Mouse (Mus musculus) olfactory bulb, adult 2 months (tissue): ENCODE data around the gene Phf20.
A peak's percentile ranks its signal among the peaks of the same experiment; 100 is the strongest.

ENCODE experiments used
- CTCF ChIP-seq: fragments of 200-500 bp; IDR thresholded peaks from 2 replicates; pipeline ENCODE4 v1.5.1; 2012; ENCODE audit warnings: low read depth, mild to moderate bottlenecking, low read length, moderate library complexity; ENCODE audit not compliant: insufficient read depth
- POLR2A ChIP-seq: fragments of 200-500 bp; IDR thresholded peaks from 2 replicates; pipeline ENCODE4 v1.6.1; 2012; ENCODE audit warnings: mild to moderate bottlenecking, low read depth, low read length, moderate library complexity; ENCODE audit not compliant: insufficient read depth

DNA sequence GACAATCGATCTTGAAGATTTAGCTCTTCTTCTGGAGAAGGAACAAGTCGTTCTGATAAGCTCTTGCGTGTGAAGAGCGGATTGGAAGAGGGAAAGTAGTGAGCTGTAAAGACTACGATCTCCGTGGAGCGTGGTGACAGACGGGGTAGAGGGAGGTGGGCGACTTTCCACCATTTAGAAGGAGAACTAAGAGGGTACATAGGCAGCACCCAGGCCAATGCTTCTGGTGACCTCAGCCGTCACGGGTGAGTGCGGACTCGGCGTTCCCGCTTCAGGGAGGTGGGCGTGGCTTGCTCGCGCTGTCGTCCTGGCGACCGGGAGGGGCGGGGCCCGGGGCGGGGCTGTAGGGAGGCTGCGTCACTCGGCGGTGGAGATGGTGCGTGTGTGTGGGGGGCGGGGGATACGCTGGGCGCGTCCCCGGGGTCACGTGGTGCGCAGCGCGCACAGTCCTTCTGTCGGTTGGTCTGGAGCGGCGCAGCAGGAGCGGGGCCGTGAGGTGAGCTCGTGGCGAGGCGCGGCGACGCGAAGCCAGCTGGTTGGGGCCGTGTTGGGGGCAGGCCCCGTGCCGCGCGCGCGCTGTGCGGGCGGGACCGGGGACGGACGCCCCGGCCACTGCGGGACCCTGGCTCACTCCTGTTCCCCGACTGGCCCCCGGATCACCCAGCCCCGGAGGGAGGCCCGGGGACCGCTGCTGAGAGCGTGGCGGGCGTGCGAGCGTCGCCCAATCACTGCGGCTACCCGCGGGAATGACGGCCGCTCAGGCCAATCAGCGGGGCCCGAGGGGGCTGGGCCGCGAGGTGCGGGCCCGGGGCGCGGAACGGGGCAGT is at the start of gene Phf20:
- no peak for TF ChIP-seq CTCF
- peak; percentile 76 for TF ChIP-seq POLR2A
